Mouse (Mus musculus): ENCODE measurements around the gene Ryr1. TPM values are rescaled to one million over a fixed set of nuclear protein-coding genes. Genes with fewer than 3 reads are reported as not detected.

Gene Ryr1
- polyA plus RNA-seq, 1 experiment from 2014 or later, result 10.2 TPM

GRCm38 (mm10) chr7:29101286-29102017, 23.5 kb downstream of the Ryr1 start:
- H3K9me3 ChIP-seq (replicated peaks), result no peaks in the 10 kb centered on the region
- 93% methylated on average over 12 of the region's 12 CpGs for WGBS
- ATAC-seq, result no peak
- H3K4me2 ChIP-seq, result no peak overlapping the region
- H3K4me3 ChIP-seq, result no peak overlapping the region
- H3K36me3 ChIP-seq (ENCODE audit: poor library complexity, severe bottlenecking), result no peaks in the 10 kb centered on the region
- no peak overlapping the region for H3K27ac ChIP-seq
- no peaks in the 10 kb centered on the region for H3K27me3 ChIP-seq
- H3K9ac ChIP-seq, result no peak overlapping the region
- no peaks in the 10 kb centered on the region for H3K4me1 ChIP-seq

GRCm38 (mm10) chr7:29097131-29097530, 27.8 kb downstream of the Ryr1 start:
- Histone ChIP-seq H3K9ac (no peak overlapping the region), H3K4me2 (no peak overlapping the region), H3K27ac (no peak overlapping the region), H3K36me3 (ENCODE audit: poor library complexity, severe bottlenecking) (no peaks in the 10 kb centered on the region), H3K27me3 (no peaks in the 10 kb centered on the region), H3K4me1 (no peaks in the 10 kb centered on the region), H3K9me3 (replicated peaks) (no peaks in the 10 kb centered on the region), H3K4me3 (no peak overlapping the region)
- 89% methylated on average over 16 of the region's 16 CpGs for whole genome bisulfite sequencing
- no peak for ATAC-seq

GRCm38 (mm10) chr7:29088817-29089216, 36.2 kb downstream of the Ryr1 start:
- Histone ChIP-seq H3K27me3 (no peaks in the 10 kb centered on the region), H3K36me3 (ENCODE audit: poor library complexity, severe bottlenecking) (no peaks in the 10 kb centered on the region), H3K4me1 (no peaks in the 10 kb centered on the region), H3K9ac (no peak overlapping the region), H3K4me2 (no peak overlapping the region), H3K27ac (no peak overlapping the region), H3K9me3 (replicated peaks) (no peaks in the 10 kb centered on the region), H3K4me3 (no peak overlapping the region)
- WGBS, result 74% methylated on average over 6 of the region's 6 CpGs
- no peak for ATAC-seq

GRCm38 (mm10) chr7:29086902-29087301, 38.1 kb downstream of the Ryr1 start:
- H3K27me3 ChIP-seq, result no peaks in the 10 kb centered on the region
- H3K4me2 ChIP-seq, result no peak overlapping the region
- ATAC-seq, result no peak
- H3K9me3 ChIP-seq (replicated peaks), result no peaks in the 10 kb centered on the region
- no peak overlapping the region for H3K9ac ChIP-seq
- no peak overlapping the region for H3K27ac ChIP-seq
- 94% methylated on average over 10 of the region's 10 CpGs for WGBS
- H3K4me1 ChIP-seq, result no peaks in the 10 kb centered on the region
- H3K4me3 ChIP-seq, result no peak overlapping the region
- H3K36me3 ChIP-seq (ENCODE audit: poor library complexity, severe bottlenecking), result no peaks in the 10 kb centered on the region

- no peaks in the 10 kb centered on the region for H3K27me3 ChIP-seq
- no peak overlapping the region for H3K4me3 ChIP-seq
- no peak overlapping the region for H3K27ac ChIP-seq
- 91% methylated on average over 26 of the region's 30 CpGs for WGBS
- ATAC-seq, result no peak
- no peaks in the 10 kb centered on the region for H3K9me3 ChIP-seq (replicated peaks)
- no peak overlapping the region for H3K9ac ChIP-seq
- H3K36me3 ChIP-seq (ENCODE audit: poor library complexity, severe bottlenecking), result no peaks in the 10 kb centered on the region
- H3K4me2 ChIP-seq, result no peak overlapping the region
- H3K4me1 ChIP-seq, result no peaks in the 10 kb centered on the region
Measured at GRCm38 (mm10) chr7:29085981-29086380, 39.0 kb downstream of the Ryr1 start.

- 90% methylated on average over 3 of the region's 3 CpGs for WGBS
- no peak overlapping the region for H3K9ac ChIP-seq
- no peaks in the 10 kb centered on the region for H3K4me1 ChIP-seq
- H3K27ac ChIP-seq, result no peak overlapping the region
- H3K36me3 ChIP-seq (ENCODE audit: poor library complexity, severe bottlenecking), result no peaks in the 10 kb centered on the region
- no peaks in the 10 kb centered on the region for H3K27me3 ChIP-seq
- H3K4me2 ChIP-seq, result no peak overlapping the region
- H3K9me3 ChIP-seq (replicated peaks), result no peaks in the 10 kb centered on the region
- no peak for ATAC-seq
- H3K4me3 ChIP-seq, result no peak overlapping the region
Measured at GRCm38 (mm10) chr7:29084411-29084810, 40.6 kb downstream of the Ryr1 start.

- Histone ChIP-seq H3K27ac (no peak overlapping the region), H3K36me3 (ENCODE audit: poor library complexity, severe bottlenecking) (0 out of 2 replicates have a peak, but pooled peaks cover 2% of the 10 kb centered on the region), H3K4me1 (0 out of 2 replicates have a peak, but pooled peaks cover 4% of the 10 kb centered on the region), H3K9me3 (replicated peaks) (no peaks in the 10 kb centered on the region), H3K9ac (no peak overlapping the region), H3K4me3 (no peak overlapping the region), H3K27me3 (no peaks in the 10 kb centered on the region), H3K4me2 (no peak overlapping the region)
- WGBS, result 85% methylated on average over 12 of the region's 12 CpGs
- no peak for ATAC-seq
Measured at GRCm38 (mm10) chr7:29079419-29079950, 45.5 kb downstream of the Ryr1 start.

GRCm38 (mm10) chr7:29076977-29077376, 48.0 kb downstream of the Ryr1 start:
- ATAC-seq, result no peak
- Histone ChIP-seq H3K27ac (no peak overlapping the region), H3K4me3 (no peak overlapping the region), H3K4me2 (no peak overlapping the region), H3K4me1 (peaks cover 19% of the 10 kb centered on the region), H3K27me3 (no peaks in the 10 kb centered on the region), H3K36me3 (ENCODE audit: poor library complexity, severe bottlenecking) (0 out of 2 replicates have a peak, but pooled peaks cover 2% of the 10 kb centered on the region), H3K9me3 (replicated peaks) (no peaks in the 10 kb centered on the region), H3K9ac (no peak overlapping the region)
- 76% methylated on average over 9 of the region's 9 CpGs for whole genome bisulfite sequencing

GRCm38 (mm10) chr7:29075208-29075607, 49.8 kb downstream of the Ryr1 start:
- Histone ChIP-seq H3K27me3 (no peaks in the 10 kb centered on the region), H3K9me3 (replicated peaks) (no peaks in the 10 kb centered on the region), H3K4me2 (no peak overlapping the region), H3K4me1 (peaks cover 33% of the 10 kb centered on the region), H3K4me3 (no peak overlapping the region), H3K9ac (no peak overlapping the region), H3K27ac (no peak overlapping the region), H3K36me3 (ENCODE audit: poor library complexity, severe bottlenecking) (0 out of 2 replicates have a peak, but pooled peaks cover 2% of the 10 kb centered on the region)
- 83% methylated on average over 6 of the region's 6 CpGs for WGBS
- no peak for ATAC-seq

- peak overlapping the region; percentile 69 for H3K4me2 ChIP-seq
- H3K9me3 ChIP-seq (replicated peaks), result no peaks in the 10 kb centered on the region
- H3K4me1 ChIP-seq, result peaks cover 53% of the 10 kb centered on the region
- H3K4me3 ChIP-seq, result peak overlapping the region; percentile 49
- peak overlapping the region; percentile 93 for H3K27ac ChIP-seq
- ATAC-seq, result no peak
- H3K27me3 ChIP-seq, result 0 out of 2 replicates have a peak, but pooled peaks cover 4% of the 10 kb centered on the region
- H3K9ac ChIP-seq, result peak overlapping the region; percentile 70
- 0 out of 2 replicates have a peak, but pooled peaks cover 2% of the 10 kb centered on the region for H3K36me3 ChIP-seq (ENCODE audit: poor library complexity, severe bottlenecking)
- WGBS, result 36% methylated on average over 11 of the region's 11 CpGs
Measured at GRCm38 (mm10) chr7:29072689-29073088, 52.3 kb downstream of the Ryr1 start.

- peaks cover 13% of the 10 kb centered on the region; the same call in 1 of the 2 replicates for H3K27me3 ChIP-seq
Measured at GRCm38 (mm10) chr7:29071169-29071891, 53.6 kb downstream of the Ryr1 start.

More at GRCm38 (mm10) chr7:29071169-29071891, 53.6 kb downstream of the Ryr1 start:
- Histone ChIP-seq H3K4me2 (peak overlapping the region; percentile 69), H3K36me3 (ENCODE audit: poor library complexity, severe bottlenecking) (no peaks in the 10 kb centered on the region), H3K9me3 (replicated peaks) (no peaks in the 10 kb centered on the region), H3K4me1 (peaks cover 55% of the 10 kb centered on the region), H3K9ac (peak overlapping the region; percentile 70), H3K4me3 (peak overlapping the region; percentile 49), H3K27ac (peak overlapping the region; percentile 93)
- peak; percentile 92 for ATAC-seq
- WGBS, result under 1% methylated on average over 42 of the region's 42 CpGs
